Mouse (Mus musculus) telencephalon, adult 2 months (tissue): ENCODE measurements around the gene Ercc8.
A peak's percentile ranks its signal among the peaks of the same experiment; 100 is the strongest.

Experiments used
- DNase-seq: peaks from one replicate; pipeline ENCODE4 v3.0.0-alpha.2; 2011; ENCODE audit warnings: low read depth, low spot score

The Ercc8 gene

GRCm38 (mm10) chr13:108215231-108215780 lies 56.8 kb downstream of the Ercc8 start:
- no peak for DNase-seq

GRCm38 (mm10) chr13:108219773-108220172 lies 61.2 kb downstream of the Ercc8 start:
- no peak for DNase-seq

- no peak for DNase-seq
These were observed 70.7 kb downstream of the Ercc8 start for GRCm38 (mm10) chr13:108229191-108229590.

GRCm38 (mm10) chr13:108229634-108230330 lies 71.3 kb downstream of the Ercc8 start:
- DNase-seq, result no peak

GRCm38 (mm10) chr13:108240012-108240411 lies 81.5 kb downstream of the Ercc8 start:
- DNase-seq, result peak; percentile 21

- no peak for DNase-seq
These were observed 83.2 kb downstream of the Ercc8 start for GRCm38 (mm10) chr13:108241715-108242114.
